Mouse (Mus musculus) adrenal gland, postnatal 10 days (tissue): Measurements from ENCODE around the gene Cox5b. TPM values are rescaled to one million over a fixed set of nuclear protein-coding genes. Genes with fewer than 3 reads are reported as not detected.

Experiments used
- microRNA-seq: library from miRNA; unstranded; fragments of <30 nt; microRNA quantifications from one replicate; pipeline ENCODE4 v1.2.0, GENCODE M21; 2021
- total RNA-seq, 2 experiments: library from RNA; stranded (reverse); gene quantifications; 2 replicates each; pipeline ENCODE4 v1.2.3; 2021

The Cox5b gene
- total RNA-seq, 2 experiments from 2014 or later, result 1,610 to 1,679 TPM

Small RNA genes lying within 50 kb of the gene (microRNA-seq; reads per million reads assigned to microRNA genes)
- gene Gm24133, result not detected

Other genes starting within 250 kb of the Cox5b start
- gene Lman2l, start 246.2 kb upstream of the Cox5b start, total RNA-seq, result 10 to 100 TPM; 21.9 to 25.7 TPM
- 1 to 10 TPM; 3.9 to 4.4 TPM for gene Cnnm4, start 219.8 kb upstream of the Cox5b start, total RNA-seq
- 10 to 100 TPM; 23.1 to 29.8 TPM for gene Cnnm3, start 179.6 kb upstream of the Cox5b start, total RNA-seq
- 10 to 100 TPM; 22.5 to 73.8 TPM for gene Ankrd23, start 154.6 kb upstream of the Cox5b start, total RNA-seq
- 10 to 100 TPM; 10.2 to 32.9 TPM for gene Gm42417, start 152.0 kb upstream of the Cox5b start, total RNA-seq
- gene Ankrd39, start 144.0 kb upstream of the Cox5b start, total RNA-seq, result 10 to 100 TPM; 12.9 to 21.6 TPM
- 10 to 100 TPM; 27.3 to 28.9 TPM for gene Sema4c, start 133.1 kb upstream of the Cox5b start, total RNA-seq
- gene Fam178b, start 8.3 kb upstream of the Cox5b start, total RNA-seq, result under 1 TPM; 0.72 to 0.82 TPM
- gene 4933424G06Rik, start 18.7 kb downstream of the Cox5b start, total RNA-seq, result not detected
- 100 to 1,000 TPM; 111 to 133 TPM for gene Actr1b, start 23.0 kb downstream of the Cox5b start, total RNA-seq
- 1 to 10 TPM; 2.1 to 2.4 TPM for gene Zap70, start 70.3 kb downstream of the Cox5b start, total RNA-seq